Mouse (Mus musculus) heart, embryonic 16.5 days (tissue): Measurements from ENCODE around the gene Gpr18. TPM values are rescaled to one million over a fixed set of nuclear protein-coding genes. Genes with fewer than 3 reads are reported as not detected.

Experiments used
- ATAC-seq: fragments of 200-750 bp; cut with Nextera tagmentation; replicated peaks from 2 replicates; pipeline ENCODE4 v1.8.0; 2017; ENCODE audit warnings: moderate number of reproducible peaks; ENCODE audit not compliant: insufficient read depth, low FRiP score; ENCODE audit errors: extremely low read depth
- H3K27ac ChIP-seq: fragments of 300-500 bp; sonication (generic); 2 replicates; pipeline ENCODE4 v1.5.1; 2014; ENCODE audit warnings: mild to moderate bottlenecking, low read length, control low read depth, moderate library complexity
- H3K27me3 ChIP-seq: fragments of 300-500 bp; sonication (generic); 2 replicates; pipeline ENCODE4 v1.6.1; 2014; ENCODE audit warnings: low read length, mixed read lengths; ENCODE audit not compliant: control insufficient read depth, insufficient read depth
- H3K36me3 ChIP-seq: fragments of 300-500 bp; sonication (generic); 2 replicates; pipeline ENCODE4 v1.6.1; 2014; ENCODE audit not compliant: control insufficient read depth, insufficient read depth
- H3K4me1 ChIP-seq: fragments of 300-500 bp; sonication (generic); 2 replicates; pipeline ENCODE4 v1.6.1; 2014; ENCODE audit warnings: low read length, mixed read lengths; ENCODE audit not compliant: control insufficient read depth, insufficient read depth
- H3K4me2 ChIP-seq: fragments of 300-500 bp; sonication (generic); 2 replicates; pipeline ENCODE4 v1.6.1; 2014; ENCODE audit warnings: low read depth, mild to moderate bottlenecking, control low read depth, low read length
- H3K4me3 ChIP-seq: fragments of 300-500 bp; sonication (generic); 2 replicates; pipeline ENCODE4 v1.5.1; 2014; ENCODE audit warnings: mild to moderate bottlenecking, control low read depth, low read length
- H3K9ac ChIP-seq: fragments of 300-500 bp; sonication (generic); 2 replicates; pipeline ENCODE4 v1.6.1; 2014; ENCODE audit warnings: low read length, control low read depth
- H3K9me3 ChIP-seq: fragments of 300-500 bp; sonication (generic); replicated peaks from 2 replicates; pipeline ENCODE4 v1.6.1; 2016; ENCODE audit warnings: low read length; ENCODE audit not compliant: control insufficient read depth
- WGBS: fragments of 180-500 bp; shearing (Covaris S2); extraction: QIAGEN DNeasy Blood & Tissue Kit; methylation state at CpG from one replicate; pipeline ENCODE4 v1.1.7; 2014; 5-methylcytosine and 5-hydroxymethylcytosine counted together
- polyA plus RNA-seq: library from polyadenylated mRNA; unstranded; fragments of >200 nt; fragmentation: Nextera tagmentation; extraction: Ambion mirVana; gene quantifications from 2 replicates; pipeline ENCODE4 v1.2.1, GENCODE M21; 2015

Gpr18 gene
- polyA plus RNA-seq, 1 experiment from 2014 or later, result 1.00 TPM

DNA sequence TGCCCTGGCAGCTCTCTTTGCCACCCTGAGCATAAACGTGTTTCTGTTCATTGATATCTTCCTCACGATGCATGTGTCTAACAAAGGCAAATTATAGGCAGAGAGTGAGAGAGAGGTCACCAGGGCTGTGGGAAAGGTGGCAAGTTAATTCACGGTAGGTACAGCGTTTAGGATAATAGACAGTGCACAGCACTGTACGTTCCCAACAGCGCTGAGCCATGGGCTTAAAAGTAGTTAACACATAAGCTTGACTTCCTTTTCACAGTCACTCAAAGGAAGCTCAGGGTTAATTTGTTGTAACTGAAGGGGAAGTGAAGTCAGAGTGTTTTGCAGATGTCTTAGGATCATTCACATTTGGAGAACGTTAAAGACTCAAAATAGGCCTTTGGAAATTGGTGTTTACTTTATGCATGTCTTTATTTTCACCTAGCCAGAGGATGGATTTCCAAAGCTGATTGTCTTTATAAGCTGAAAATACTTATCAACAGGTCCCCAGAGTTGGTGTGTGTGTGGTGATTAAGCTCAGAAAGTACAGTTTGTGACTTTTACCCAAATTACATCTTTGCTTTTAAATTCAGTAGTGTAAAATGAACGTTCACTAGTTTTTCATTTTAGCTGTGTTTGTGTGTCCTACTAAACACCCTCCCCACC is 9.1 kb downstream of the Gpr18 start:
- H3K27ac ChIP-seq, result no peak overlapping the region
- no peak overlapping the region for H3K4me3 ChIP-seq
- 0 out of 2 replicates have a peak, but pooled peaks cover 4% of the 10 kb centered on the region for H3K4me1 ChIP-seq

GRCm38 (mm10) chr14:121904754-121905153 is 10.8 kb downstream of the Gpr18 start:
- Histone ChIP-seq H3K27me3 (no peaks in the 10 kb centered on the region), H3K4me2 (no peak overlapping the region), H3K9ac (no peak overlapping the region), H3K4me3 (no peak overlapping the region), H3K9me3 (no peaks in the 10 kb centered on the region), H3K4me1 (0 out of 2 replicates have a peak, but pooled peaks cover 4% of the 10 kb centered on the region), H3K36me3 (peaks cover 5% of the 10 kb centered on the region; the same call in 1 of the 2 replicates), H3K27ac (no peak overlapping the region)
- WGBS, result 24% methylated on average over 3 of the region's 3 CpGs
- no peak for ATAC-seq

More for the DNA sequence above, 9.1 kb downstream of the Gpr18 start:
- no peak for ATAC-seq
- no peak overlapping the region for H3K9ac ChIP-seq
- no peak overlapping the region for H3K4me2 ChIP-seq
- H3K9me3 ChIP-seq, result no peaks in the 10 kb centered on the region
- 72% methylated on average over 8 of the region's 8 CpGs for WGBS
- H3K27me3 ChIP-seq, result no peaks in the 10 kb centered on the region
- H3K36me3 ChIP-seq, result peaks cover 10% of the 10 kb centered on the region

DNA sequence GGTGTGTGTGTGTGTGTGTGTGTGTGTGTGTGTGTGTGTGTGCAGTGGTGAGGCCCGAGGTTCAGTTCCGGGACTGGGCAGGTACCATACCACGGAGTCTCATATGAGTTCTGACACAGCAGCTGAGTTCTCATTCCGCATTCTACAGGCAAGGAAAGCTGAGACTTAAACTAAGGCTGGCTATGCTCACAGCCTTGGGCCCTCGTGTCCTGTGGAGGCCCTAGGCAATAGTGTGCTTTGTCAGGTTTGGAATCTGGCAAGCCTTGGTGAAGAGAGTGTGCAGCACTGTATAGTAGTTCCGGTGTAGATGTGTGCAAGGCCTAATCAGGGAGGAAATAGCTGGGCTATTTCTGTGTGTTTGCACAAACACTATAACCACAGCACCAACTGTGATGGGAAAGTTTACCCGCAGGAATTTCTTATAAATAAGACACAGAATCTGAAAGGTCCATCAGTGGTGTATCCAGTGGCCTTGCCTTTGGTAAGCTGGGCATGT is 12.2 kb downstream of the Gpr18 start:
- 78% methylated on average over 7 of the region's 7 CpGs for WGBS
- no peaks in the 10 kb centered on the region for H3K9me3 ChIP-seq
- H3K36me3 ChIP-seq, result peaks cover 4% of the 10 kb centered on the region; the same call in 1 of the 2 replicates
- no peak overlapping the region for H3K27ac ChIP-seq
- H3K4me3 ChIP-seq, result no peak overlapping the region
- no peak overlapping the region for H3K4me2 ChIP-seq
- peaks cover 14% of the 10 kb centered on the region for H3K4me1 ChIP-seq
- no peak overlapping the region for H3K9ac ChIP-seq
- ATAC-seq, result peak; percentile 25; the same call in 1 of the 2 replicates
- H3K27me3 ChIP-seq, result no peaks in the 10 kb centered on the region

DNA sequence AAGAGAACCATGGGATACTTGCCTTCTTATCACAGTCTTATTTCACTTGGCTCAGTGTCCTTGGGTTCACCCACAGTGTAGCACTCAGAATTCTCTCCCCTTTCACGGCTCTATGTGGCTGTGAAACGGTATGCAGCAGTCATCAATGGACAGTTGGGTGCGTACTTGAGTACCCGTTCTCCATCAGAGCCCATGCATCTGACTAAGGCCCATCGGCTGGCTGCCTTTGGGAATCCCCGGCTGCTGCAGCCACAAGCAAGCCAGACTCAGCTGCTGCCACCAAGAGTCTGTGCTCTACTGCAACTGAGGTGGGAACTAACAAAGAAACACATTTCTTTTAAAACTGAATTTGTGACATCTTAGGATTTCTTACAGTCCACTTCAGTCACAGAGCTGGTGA is 14.1 kb downstream of the Gpr18 start:
- WGBS, result 65% methylated on average over 6 of the region's 6 CpGs
- 0 out of 2 replicates have a peak, but pooled peaks cover 2% of the 10 kb centered on the region for H3K36me3 ChIP-seq

GRCm38 (mm10) chr14:121899071-121899470 is 16.5 kb downstream of the Gpr18 start:
- Histone ChIP-seq H3K9me3 (no peaks in the 10 kb centered on the region), H3K4me2 (no peak overlapping the region), H3K4me3 (no peak overlapping the region), H3K27ac (no peak overlapping the region), H3K9ac (no peak overlapping the region), H3K27me3 (no peaks in the 10 kb centered on the region), H3K36me3 (no peaks in the 10 kb centered on the region), H3K4me1 (peaks cover 16% of the 10 kb centered on the region)
- no peak for ATAC-seq
- 34% methylated on average over 3 of the region's 3 CpGs for WGBS

More for the DNA sequence above, 14.1 kb downstream of the Gpr18 start:
- no peak for ATAC-seq
- Histone ChIP-seq H3K4me2 (no peak overlapping the region), H3K27ac (no peak overlapping the region), H3K4me1 (peaks cover 14% of the 10 kb centered on the region), H3K27me3 (no peaks in the 10 kb centered on the region), H3K9me3 (no peaks in the 10 kb centered on the region), H3K9ac (no peak overlapping the region), H3K4me3 (no peak overlapping the region)

DNA sequence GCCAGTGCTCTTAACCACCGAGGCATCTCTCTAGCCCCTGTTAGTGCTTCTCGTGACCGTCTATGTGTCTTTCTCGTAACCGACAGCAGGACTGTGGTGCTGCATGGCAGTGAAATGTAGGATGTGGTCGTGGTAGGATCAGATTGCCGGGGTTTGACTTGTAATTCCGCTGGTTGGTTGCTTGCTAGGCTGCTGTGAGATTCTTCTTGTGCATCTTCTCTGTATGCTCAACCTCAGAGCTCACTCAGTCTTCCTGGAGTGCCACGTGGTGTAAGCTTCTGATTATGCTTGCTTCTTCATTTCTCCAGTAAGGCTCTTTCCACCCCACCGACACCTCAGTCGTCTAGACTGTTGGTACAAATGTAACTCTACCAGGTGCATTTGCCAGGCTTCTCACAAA is 17.1 kb downstream of the Gpr18 start:
- H3K9me3 ChIP-seq, result no peaks in the 10 kb centered on the region
- H3K4me2 ChIP-seq, result no peak overlapping the region
- no peaks in the 10 kb centered on the region for H3K27me3 ChIP-seq
- no peak overlapping the region for H3K27ac ChIP-seq
- 70% methylated on average over 11 of the region's 11 CpGs for WGBS
- no peak overlapping the region for H3K4me3 ChIP-seq
- H3K4me1 ChIP-seq, result peaks cover 16% of the 10 kb centered on the region
- H3K36me3 ChIP-seq, result no peaks in the 10 kb centered on the region
- no peak for ATAC-seq
- H3K9ac ChIP-seq, result no peak overlapping the region

DNA sequence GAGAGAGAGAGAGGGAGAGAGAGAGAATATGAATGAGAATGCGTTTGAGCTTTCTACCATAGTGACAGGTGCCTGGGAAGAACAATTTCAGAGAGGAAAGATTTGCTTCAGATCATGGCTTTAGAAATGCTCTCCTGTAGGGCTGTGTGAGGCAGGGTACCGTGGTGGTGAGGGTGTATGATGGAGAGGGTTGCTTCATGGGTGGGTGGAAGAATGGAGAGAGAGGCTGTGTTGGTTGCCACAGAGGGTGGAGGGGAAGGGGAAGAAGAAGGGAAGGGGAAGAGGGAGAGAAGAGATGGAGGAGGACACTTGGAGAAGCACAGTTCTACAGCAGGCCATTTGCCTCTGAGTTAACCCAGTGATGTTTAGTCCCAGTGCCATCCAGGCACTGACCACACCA is 17.8 kb downstream of the Gpr18 start:
- no peak for ATAC-seq
- H3K4me2 ChIP-seq, result no peak overlapping the region
- H3K9me3 ChIP-seq, result no peaks in the 10 kb centered on the region
- H3K27me3 ChIP-seq, result no peaks in the 10 kb centered on the region
- no peak overlapping the region for H3K4me3 ChIP-seq
- H3K4me1 ChIP-seq, result peaks cover 18% of the 10 kb centered on the region
- H3K9ac ChIP-seq, result no peak overlapping the region
- no peaks in the 10 kb centered on the region for H3K36me3 ChIP-seq
- 87% methylated on average over 2 of the region's 2 CpGs for WGBS
- no peak overlapping the region for H3K27ac ChIP-seq

DNA sequence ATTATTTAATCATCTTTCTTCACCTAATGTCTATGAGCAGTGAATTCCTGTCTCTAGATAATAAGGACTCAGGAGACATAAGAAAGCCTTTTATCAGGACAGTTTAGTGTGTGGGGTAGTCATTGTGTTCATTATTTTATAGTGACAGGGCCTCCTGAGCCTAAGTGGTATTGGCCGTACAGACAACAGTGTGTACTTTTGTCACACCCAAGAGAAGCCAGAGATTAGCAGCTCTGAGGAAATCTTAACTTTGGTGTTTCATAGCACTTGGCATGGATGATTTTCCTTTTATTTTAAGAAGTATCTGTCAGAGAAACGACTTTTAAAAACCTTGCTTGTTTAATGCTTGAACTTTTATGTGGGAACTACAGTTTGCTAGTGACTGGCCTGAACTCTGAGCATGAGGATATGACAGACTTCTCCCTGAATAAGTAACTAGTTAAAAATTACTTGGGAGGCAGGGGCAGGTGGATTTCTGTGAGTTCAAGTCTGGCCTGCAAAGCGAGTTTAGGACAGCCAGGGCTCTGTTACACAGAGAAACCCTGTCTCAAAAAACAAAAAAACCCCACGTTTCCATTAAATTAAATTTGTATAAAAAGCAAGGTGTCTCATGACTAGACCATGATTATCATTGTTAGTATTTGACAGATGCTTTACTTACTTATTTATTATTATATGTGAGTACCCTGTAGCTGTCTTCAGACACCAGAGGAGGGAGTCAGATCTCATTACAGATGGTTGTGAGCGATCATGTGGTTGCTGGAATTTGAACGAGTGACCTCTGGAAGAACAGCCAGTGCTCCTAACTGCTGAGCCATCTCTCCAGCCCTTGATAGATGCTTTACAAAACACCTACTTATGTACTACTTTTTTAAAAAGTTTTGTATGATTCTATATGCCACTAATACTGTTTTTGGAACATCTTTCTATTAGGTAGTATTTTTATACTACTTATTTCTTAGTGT is 19.2 kb downstream of the Gpr18 start:
- no peak for ATAC-seq

DNA sequence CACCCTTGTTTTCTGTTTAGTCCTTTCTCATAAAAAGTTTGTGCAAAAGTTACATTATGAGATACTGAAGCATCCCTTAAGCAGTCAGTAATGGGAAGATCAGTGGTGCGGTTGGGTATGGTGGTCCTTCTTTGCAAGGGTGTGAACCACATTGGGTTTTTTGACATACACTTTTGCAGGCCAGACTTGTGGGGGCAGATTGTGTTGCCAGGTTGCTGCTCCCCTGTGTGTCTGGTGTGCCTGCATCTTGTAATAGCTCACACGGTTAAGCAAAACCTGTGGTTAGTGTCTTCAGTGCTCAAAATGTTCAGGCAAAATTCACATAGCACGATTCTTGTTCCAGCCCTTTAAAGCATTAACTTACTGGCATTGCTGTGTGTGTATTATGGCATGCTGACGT is 20.3 kb downstream of the Gpr18 start:
- Histone ChIP-seq H3K27ac (no peak overlapping the region), H3K36me3 (no peaks in the 10 kb centered on the region), H3K4me3 (no peak overlapping the region), H3K27me3 (no peaks in the 10 kb centered on the region), H3K9me3 (no peaks in the 10 kb centered on the region), H3K4me1 (peaks cover 18% of the 10 kb centered on the region), H3K4me2 (no peak overlapping the region), H3K9ac (no peak overlapping the region)
- no peak for ATAC-seq
- WGBS, result 74% methylated on average over 4 of the region's 4 CpGs

More for the DNA sequence above, 19.2 kb downstream of the Gpr18 start:
- H3K27ac ChIP-seq, result no peak overlapping the region
- peaks cover 18% of the 10 kb centered on the region for H3K4me1 ChIP-seq
- 59% methylated on average over 6 of the region's 6 CpGs for whole genome bisulfite sequencing
- no peaks in the 10 kb centered on the region for H3K36me3 ChIP-seq
- H3K4me2 ChIP-seq, result no peak overlapping the region
- no peak overlapping the region for H3K9ac ChIP-seq
- H3K4me3 ChIP-seq, result no peak overlapping the region
- H3K9me3 ChIP-seq, result no peaks in the 10 kb centered on the region
- no peaks in the 10 kb centered on the region for H3K27me3 ChIP-seq
